Mouse (Mus musculus) forebrain, embryonic 16.5 days (tissue): ENCODE measurements around the gene Sbpl. TPM values are rescaled to one million over a fixed set of nuclear protein-coding genes. Genes with fewer than 3 reads are reported as not detected.
"Not testable (repeated sequence)": the region's sequence is repeated elsewhere in the genome, so short reads cannot be mapped to it uniquely, and the experiment has no call there.

Source experiments
- ATAC-seq: fragments of 200-750 bp; cut with Nextera tagmentation; 2 replicates; pipeline ENCODE4 v1.8.0; 2017; ENCODE audit warnings: mild to moderate bottlenecking, moderate library complexity
- H3K27ac ChIP-seq: fragments of 300-500 bp; sonication (generic); 2 replicates; pipeline ENCODE4 v1.5.1; 2014; ENCODE audit warnings: low read length, control low read depth
- H3K27me3 ChIP-seq: fragments of 300-500 bp; sonication (generic); replicated peaks from 2 replicates; pipeline ENCODE4 v1.6.1; 2014; ENCODE audit warnings: low read length; ENCODE audit not compliant: control insufficient read depth, insufficient read depth
- H3K36me3 ChIP-seq: fragments of 300-500 bp; sonication (generic); 2 replicates; pipeline ENCODE4 v1.6.1; 2014; ENCODE audit not compliant: control insufficient read depth, insufficient read depth
- H3K4me1 ChIP-seq: fragments of 300-500 bp; sonication (generic); replicated peaks from 2 replicates; pipeline ENCODE4 v1.6.1; 2014; ENCODE audit warnings: low read length; ENCODE audit not compliant: control insufficient read depth, insufficient read depth
- H3K4me2 ChIP-seq: fragments of 300-500 bp; sonication (generic); 2 replicates; pipeline ENCODE4 v1.6.1; 2014; ENCODE audit warnings: mild to moderate bottlenecking, low read length, control low read depth
- H3K4me3 ChIP-seq: fragments of 300-500 bp; sonication (generic); replicated peaks from 2 replicates; pipeline ENCODE4 v1.5.1; 2014; ENCODE audit warnings: mild to moderate bottlenecking, low read length, control low read depth
- H3K9ac ChIP-seq: fragments of 300-500 bp; sonication (generic); replicated peaks from 2 replicates; pipeline ENCODE4 v1.6.1; 2014; ENCODE audit warnings: low read depth, low read length, control low read depth
- H3K9me3 ChIP-seq: fragments of 300-500 bp; sonication (generic); 2 replicates; pipeline ENCODE4 v1.6.1; 2016; ENCODE audit warnings: low read length; ENCODE audit not compliant: control insufficient read depth
- WGBS: fragments of 180-500 bp; shearing (Covaris S2); extraction: QIAGEN DNeasy Blood & Tissue Kit; methylation state at CpG from one replicate; pipeline ENCODE4 v1.1.7; 2014; 5-methylcytosine and 5-hydroxymethylcytosine counted together
- polyA plus RNA-seq: library from polyadenylated mRNA; unstranded; fragments of >200 nt; fragmentation: Nextera tagmentation; extraction: Ambion mirVana; gene quantifications from 2 replicates; pipeline ENCODE4 v1.2.1, GENCODE M21; 2015

Sbpl gene
- polyA plus RNA-seq, 1 experiment from 2014 or later = not detected

DNA sequence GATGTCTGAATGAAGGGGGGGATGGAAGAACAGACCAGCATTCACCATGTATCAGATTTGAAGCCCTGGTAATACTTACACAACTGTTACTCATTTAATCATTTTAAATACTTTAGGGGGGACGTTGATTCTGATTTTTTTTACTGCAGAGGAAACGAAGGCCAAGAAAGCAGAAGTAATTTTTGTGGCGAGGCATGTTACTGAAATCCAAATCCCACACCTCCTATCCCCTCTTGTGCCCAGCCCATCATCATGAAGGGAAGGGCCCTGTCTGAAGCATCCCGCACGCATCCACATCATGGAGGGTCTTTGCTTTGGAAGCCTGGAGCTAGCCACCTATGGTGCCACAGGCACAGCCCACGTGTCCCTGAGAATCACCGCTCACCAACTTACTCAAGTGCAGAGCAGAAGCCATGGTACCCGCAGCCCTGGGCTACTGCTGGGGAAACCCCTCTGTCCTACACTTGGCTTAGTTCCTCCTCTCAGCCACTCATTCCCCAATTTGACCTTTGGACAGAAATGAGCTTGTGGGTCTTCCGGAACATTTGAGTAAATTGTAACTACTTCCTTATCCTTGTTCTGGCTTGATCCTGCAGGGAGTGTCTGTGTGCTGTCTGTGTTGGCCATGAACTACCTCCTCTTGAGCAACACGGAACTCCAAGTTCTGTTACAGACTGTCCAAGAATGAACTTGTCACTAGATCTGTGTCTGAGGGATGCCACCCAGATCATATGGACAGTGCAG lies 11.8 kb upstream of the Sbpl start:
- H3K4me2 ChIP-seq = no peak overlapping the region
- no peak for ATAC-seq
- WGBS = 85% methylated on average over 10 of the region's 10 CpGs

GRCm38 (mm10) chr17:23965805-23966425 lies 10.8 kb upstream of the Sbpl start:
- no peak for ATAC-seq
- Histone ChIP-seq H3K4me1 (peaks cover 3% of the 10 kb centered on the region; the same call in 1 of the 2 replicates), H3K9me3 (no peaks in the 10 kb centered on the region), H3K9ac (no peak overlapping the region), H3K27ac (no peak overlapping the region), H3K27me3 (no peaks in the 10 kb centered on the region; the same call in 1 of the 2 replicates), H3K4me3 (no peak overlapping the region), H3K36me3 (no peaks in the 10 kb centered on the region), H3K4me2 (no peak overlapping the region)
- 30% methylated on average over 6 of the region's 6 CpGs for WGBS

More for the DNA sequence above, 11.8 kb upstream of the Sbpl start:
- H3K27me3 ChIP-seq = no peaks in the 10 kb centered on the region; the same call in 1 of the 2 replicates
- H3K27ac ChIP-seq = no peak overlapping the region
- no peak overlapping the region for H3K4me3 ChIP-seq
- peaks cover 3% of the 10 kb centered on the region; the same call in 1 of the 2 replicates for H3K4me1 ChIP-seq
- no peak overlapping the region for H3K9ac ChIP-seq
- H3K36me3 ChIP-seq = no peaks in the 10 kb centered on the region
- H3K9me3 ChIP-seq = no peaks in the 10 kb centered on the region

- no peak overlapping the region for H3K9ac ChIP-seq
- H3K4me1 ChIP-seq = peaks cover 3% of the 10 kb centered on the region; the same call in 1 of the 2 replicates
- ATAC-seq = no peak
- no peaks in the 10 kb centered on the region for H3K36me3 ChIP-seq
- H3K27ac ChIP-seq = no peak overlapping the region
- H3K9me3 ChIP-seq = no peaks in the 10 kb centered on the region
- no peaks in the 10 kb centered on the region; the same call in 1 of the 2 replicates for H3K27me3 ChIP-seq
- H3K4me2 ChIP-seq = no peak overlapping the region
- WGBS = 26% methylated on average over 4 of the region's 4 CpGs
- H3K4me3 ChIP-seq = no peak overlapping the region
Observed at GRCm38 (mm10) chr17:23961573-23962122, 6.6 kb upstream of the Sbpl start.

GRCm38 (mm10) chr17:23960084-23960738 lies 5.1 kb upstream of the Sbpl start:
- no peaks in the 10 kb centered on the region; the same call in 1 of the 2 replicates for H3K27me3 ChIP-seq
- no peak overlapping the region for H3K27ac ChIP-seq
- no peaks in the 10 kb centered on the region for H3K36me3 ChIP-seq
- H3K9ac ChIP-seq = no peak overlapping the region
- no peak overlapping the region for H3K4me3 ChIP-seq
- ATAC-seq = peak; percentile 94
- H3K4me2 ChIP-seq = no peak overlapping the region
- no peaks in the 10 kb centered on the region for H3K4me1 ChIP-seq
- 33% methylated on average over 3 of the region's 3 CpGs for WGBS
- no peaks in the 10 kb centered on the region for H3K9me3 ChIP-seq

GRCm38 (mm10) chr17:23950828-23951227 lies 4.2 kb downstream of the Sbpl start:
- WGBS = 79% methylated on average over 4 of the region's 4 CpGs
- H3K9me3 ChIP-seq, ATAC-seq, H3K27ac ChIP-seq, H3K4me2 ChIP-seq, H3K9ac ChIP-seq, H3K27me3 ChIP-seq, H3K4me1 ChIP-seq, H3K36me3 ChIP-seq, H3K4me3 ChIP-seq: not testable (repeated sequence)

GRCm38 (mm10) chr17:23949068-23949467 lies 6.0 kb downstream of the Sbpl start:
- no peak overlapping the region for H3K4me2 ChIP-seq
- no peak overlapping the region for H3K9ac ChIP-seq
- no peaks in the 10 kb centered on the region for H3K36me3 ChIP-seq
- no peak overlapping the region for H3K27ac ChIP-seq
- 93% methylated on average over 2 of the region's 2 CpGs for WGBS
- H3K4me1 ChIP-seq = no peaks in the 10 kb centered on the region
- ATAC-seq = no peak
- H3K4me3 ChIP-seq = no peak overlapping the region
- no peaks in the 10 kb centered on the region for H3K27me3 ChIP-seq
- H3K9me3 ChIP-seq = no peaks in the 10 kb centered on the region

- H3K9ac ChIP-seq, ATAC-seq, H3K9me3 ChIP-seq, H3K4me1 ChIP-seq, H3K4me2 ChIP-seq, H3K27me3 ChIP-seq, H3K4me3 ChIP-seq, H3K36me3 ChIP-seq, H3K27ac ChIP-seq: not testable (repeated sequence)
- WGBS = 72% methylated on average over 4 of the region's 4 CpGs
Observed at GRCm38 (mm10) chr17:23947486-23947885, 7.6 kb downstream of the Sbpl start.

DNA sequence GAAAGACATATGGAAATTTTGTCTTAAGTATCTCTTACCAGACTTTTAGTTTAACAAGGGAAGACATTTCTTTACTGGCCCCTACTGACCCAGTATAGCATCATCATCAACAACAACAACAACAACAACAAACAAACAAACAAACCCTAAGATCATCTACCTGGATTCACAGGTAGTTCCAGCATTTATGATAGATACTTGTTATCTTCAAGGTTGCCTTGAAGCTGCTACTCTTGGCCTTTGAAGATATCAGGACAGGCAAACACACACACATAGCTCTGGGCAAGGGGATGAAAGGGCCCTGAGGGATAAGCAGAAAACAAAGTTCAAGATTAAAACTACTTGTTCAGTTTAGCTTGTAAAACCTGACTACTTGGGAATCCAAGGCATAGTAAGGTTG lies 13.7 kb downstream of the Sbpl start, which contains the start of gene Sbp:
Gene Sbp (plus strand): TSS at position 301 of the 400 bp plus-strand sequence.
- no peaks in the 10 kb centered on the region for H3K4me1 ChIP-seq
- no peak within 1 kb of the TSS for H3K27ac ChIP-seq
- H3K4me3 ChIP-seq = no peak within 1 kb of the TSS
- no peak within 1 kb of the TSS for H3K9ac ChIP-seq
- H3K9me3 ChIP-seq = no peaks in the 10 kb centered on the region
- no peak for ATAC-seq
- no peaks in the 10 kb centered on the region for H3K36me3 ChIP-seq
- no peak within 1 kb of the TSS for H3K4me2 ChIP-seq
- no peaks in the 10 kb centered on the region for H3K27me3 ChIP-seq

DNA sequence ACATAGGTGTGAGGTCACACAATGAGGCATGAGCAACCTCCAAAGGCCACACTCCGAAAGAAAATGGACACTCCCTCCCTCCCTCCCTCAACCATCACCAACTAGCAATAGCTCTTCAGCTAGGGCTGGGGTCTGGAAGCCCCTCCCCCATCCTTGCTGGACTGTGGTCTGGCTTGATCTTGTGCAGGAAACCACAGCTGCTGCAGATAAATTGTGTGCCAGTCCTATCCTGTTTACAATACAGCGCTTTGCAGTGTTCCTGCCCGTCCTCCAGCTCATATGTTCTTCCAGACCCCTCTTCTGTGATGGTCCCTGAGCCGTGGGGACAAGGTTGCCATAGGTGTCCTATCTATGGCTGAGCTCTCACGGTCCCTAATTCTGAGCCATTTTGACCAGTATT lies 23.9 kb downstream of the Sbpl start:
- 84% methylated on average over 5 of the region's 5 CpGs for WGBS
- no peak for ATAC-seq
- Histone ChIP-seq H3K9me3 (no peaks in the 10 kb centered on the region), H3K4me1 (no peaks in the 10 kb centered on the region), H3K27ac (no peak overlapping the region), H3K27me3 (no peaks in the 10 kb centered on the region), H3K4me3 (no peak overlapping the region), H3K4me2 (no peak overlapping the region), H3K9ac (no peak overlapping the region), H3K36me3 (no peaks in the 10 kb centered on the region)
